Mouse (Mus musculus) kidney, postnatal 10 days (tissue): Measurements from ENCODE around the gene Krt77.

Experiments
- DNase-seq: peaks from one replicate; pipeline ENCODE4 v3.0.0; 2021; ENCODE audit warnings: mixed read lengths

Krt77 gene

GRCm38 (mm10) chr15:101829441-101829840, 40.1 kb downstream of the Krt77 start:
- no peak for DNase-seq

GRCm38 (mm10) chr15:101821786-101822185, 47.7 kb downstream of the Krt77 start:
- no peak for DNase-seq

- DNase-seq: no peak
Measured at GRCm38 (mm10) chr15:101817875-101818274, 51.6 kb downstream of the Krt77 start, which contains the start of gene Krt2. Gene Krt2, minus strand, starts transcription at chr15:101818169.
